Mouse (Mus musculus): Measurements from ENCODE around the gene 2310061I04Rik.

Gene 2310061I04Rik

DNA sequence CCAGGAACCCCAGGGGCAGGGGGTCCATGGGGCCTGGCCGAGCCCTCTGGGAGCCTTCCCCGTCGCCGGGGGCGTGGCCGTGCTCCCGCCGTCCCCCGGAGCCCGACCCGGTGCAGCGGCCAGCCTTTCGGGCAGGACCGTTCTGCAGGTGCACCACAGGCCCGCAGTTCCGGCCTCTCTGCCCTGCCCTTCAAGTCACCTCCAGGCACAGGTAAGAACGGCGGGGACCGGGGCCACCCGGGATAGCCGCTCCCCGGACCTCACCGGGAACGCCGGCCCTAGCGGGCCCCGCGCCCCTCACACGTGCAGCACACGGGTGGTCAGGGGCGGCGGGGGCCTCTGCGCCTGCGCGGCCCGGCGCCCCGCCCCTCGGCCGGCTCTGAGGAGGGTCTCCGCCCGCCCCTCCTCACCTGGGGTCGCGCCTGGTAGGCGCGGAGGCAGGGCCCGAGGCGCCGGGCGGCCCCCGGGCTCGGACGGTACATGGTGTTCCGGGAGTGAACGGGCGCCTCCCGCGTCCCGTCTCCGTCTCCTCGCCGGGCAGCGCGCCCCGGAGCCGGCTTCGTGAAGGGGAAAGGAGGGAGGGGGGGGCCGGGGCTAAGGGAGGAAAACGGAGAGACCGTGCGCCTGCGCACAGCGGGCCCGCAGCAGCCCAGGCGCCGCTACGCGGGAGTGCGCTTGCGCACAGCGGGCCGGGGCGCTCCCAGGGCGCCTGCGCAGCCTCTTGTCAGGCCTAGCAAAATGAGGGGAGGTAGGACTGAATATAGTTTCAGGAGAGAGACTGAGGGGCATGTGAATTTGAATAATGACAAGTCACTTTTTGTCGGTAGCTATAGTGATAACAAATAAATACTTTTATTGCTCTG lies at the start of gene 2310061I04Rik:
Gene 2310061I04Rik (minus strand): TSS at position 651 of the 863 bp plus-strand sequence.
- in situ Hi-C loops (cut with MboI, MseI): loop anchor here (10.0 kb wide), 1 partner anchor 52 kb away; the partner anchor contains the start of gene Mdc1

DNA sequence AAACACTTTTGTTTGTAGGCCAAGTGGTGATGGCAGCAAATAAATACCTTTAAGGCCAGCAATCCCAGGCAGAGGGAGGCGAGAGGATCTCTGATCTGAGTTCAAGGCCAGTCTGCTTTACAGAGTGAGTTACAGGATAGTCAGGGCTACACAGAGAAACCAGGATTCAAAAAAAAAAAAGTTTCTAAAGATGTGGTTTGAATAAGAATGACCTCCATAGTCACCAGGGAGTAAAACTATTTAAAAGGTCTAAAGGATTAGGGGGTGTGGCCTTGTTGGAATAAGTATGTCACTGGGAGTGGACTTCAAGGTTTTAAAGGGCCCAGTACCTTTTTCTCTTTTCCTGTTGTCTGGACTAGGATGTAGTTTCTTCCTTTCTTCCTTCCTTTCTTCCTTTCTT lies 42.7 kb upstream of the 2310061I04Rik start:
- in situ Hi-C loops (cut with MboI, MseI): loop anchor here (5.0 kb wide), 1 partner anchor 172 kb away; no protein-coding TSS in a partner anchor

DNA sequence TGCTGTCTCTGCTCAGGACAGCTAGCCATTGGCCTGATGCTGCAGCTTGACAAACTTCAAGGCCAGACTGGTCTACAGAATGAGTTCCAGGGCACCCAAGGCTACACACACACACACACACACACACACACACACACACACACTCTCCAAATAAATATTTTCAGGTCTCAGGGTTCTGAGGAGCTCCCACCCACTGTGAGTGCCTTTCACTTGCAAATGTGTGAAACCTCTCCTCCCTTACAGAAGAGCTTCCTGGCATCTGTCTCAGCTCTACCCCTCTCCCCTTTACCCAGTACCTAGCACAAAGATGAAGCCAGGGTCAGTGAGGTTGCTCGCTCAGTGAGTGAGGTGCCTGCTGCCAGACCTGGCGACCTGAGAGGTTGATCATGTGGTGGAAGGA lies 41.9 kb upstream of the 2310061I04Rik start:
- in situ Hi-C loops (cut with MboI, MseI): loop anchor here (5.0 kb wide), 1 partner anchor 173 kb away; no protein-coding TSS in a partner anchor

DNA sequence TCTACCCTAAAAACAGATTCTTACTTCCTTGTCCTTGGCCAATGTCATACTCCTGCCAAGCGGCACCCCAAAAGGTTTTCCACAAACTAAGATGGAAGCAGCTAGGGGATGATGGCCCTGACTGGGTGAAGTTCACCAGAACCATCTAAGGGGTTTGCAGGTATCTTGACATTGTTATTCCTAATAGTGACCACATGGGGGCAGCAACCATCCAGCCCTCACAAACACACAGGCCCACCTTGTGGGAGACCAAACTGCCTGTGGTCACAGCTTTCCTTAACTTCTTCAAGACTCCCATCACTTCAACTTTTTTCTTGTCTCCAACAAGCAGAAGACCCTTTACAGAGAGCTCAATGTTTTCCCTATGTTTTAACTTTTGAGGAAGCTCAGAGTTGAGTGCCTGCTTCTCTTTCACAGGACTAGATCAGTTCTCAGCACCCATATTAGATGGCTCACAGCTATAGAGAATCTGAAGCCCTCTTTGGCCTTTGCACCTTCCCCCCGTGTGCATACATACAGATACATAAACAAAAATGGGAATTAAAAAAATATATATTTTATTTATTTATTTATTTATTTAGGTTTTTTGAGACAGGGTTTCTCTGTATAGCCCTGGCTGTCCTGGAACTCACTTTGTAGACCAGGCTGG lies 40.6 kb upstream of the 2310061I04Rik start:
- in situ Hi-C loops (cut with MboI, MseI): loop anchor here (5.0 kb wide), 1 partner anchor 174 kb away; no protein-coding TSS in a partner anchor

DNA sequence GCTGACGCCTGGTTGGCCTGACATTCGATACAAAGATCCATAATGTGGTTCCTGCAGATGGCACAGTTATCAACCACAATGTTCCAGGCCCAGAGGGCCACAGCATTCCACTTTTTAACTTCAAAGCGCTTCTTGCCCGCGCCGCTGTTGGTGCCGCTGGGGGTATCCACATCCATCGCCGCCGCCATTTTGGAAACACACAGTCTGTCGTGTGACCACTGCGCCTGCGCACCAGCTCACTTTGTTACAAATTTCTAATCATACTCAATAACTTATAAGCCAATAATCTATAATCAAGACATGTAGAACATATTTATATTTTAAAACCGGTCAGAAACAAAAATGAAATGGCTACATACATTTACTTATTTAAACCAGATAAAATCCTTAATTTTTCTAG lies 38.5 kb upstream of the 2310061I04Rik start:
- in situ Hi-C loops (cut with MboI, MseI): loop anchor here (5.0 kb wide), 1 partner anchor 177 kb away; no protein-coding TSS in a partner anchor

DNA sequence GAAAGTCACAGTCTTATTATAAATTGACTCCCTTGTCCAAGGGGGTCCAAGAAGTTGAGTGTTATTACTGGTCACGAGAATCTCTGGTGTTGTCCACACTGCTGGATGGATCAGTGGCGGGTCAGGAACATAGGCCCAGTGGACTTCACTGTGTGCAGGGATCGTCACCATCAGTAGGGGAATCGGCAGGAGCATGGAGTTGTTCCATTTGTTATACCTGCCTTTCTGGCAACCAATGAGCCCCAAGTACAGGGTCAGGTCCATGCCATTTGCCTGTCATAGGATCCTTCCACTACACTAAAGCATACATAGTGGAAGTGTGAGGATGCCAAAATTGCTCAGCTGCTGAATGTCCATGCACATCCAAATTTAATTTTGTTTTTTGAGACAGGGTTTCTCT lies 35.4 kb upstream of the 2310061I04Rik start:
- in situ Hi-C loops (cut with MboI, MseI): no loop called here

DNA sequence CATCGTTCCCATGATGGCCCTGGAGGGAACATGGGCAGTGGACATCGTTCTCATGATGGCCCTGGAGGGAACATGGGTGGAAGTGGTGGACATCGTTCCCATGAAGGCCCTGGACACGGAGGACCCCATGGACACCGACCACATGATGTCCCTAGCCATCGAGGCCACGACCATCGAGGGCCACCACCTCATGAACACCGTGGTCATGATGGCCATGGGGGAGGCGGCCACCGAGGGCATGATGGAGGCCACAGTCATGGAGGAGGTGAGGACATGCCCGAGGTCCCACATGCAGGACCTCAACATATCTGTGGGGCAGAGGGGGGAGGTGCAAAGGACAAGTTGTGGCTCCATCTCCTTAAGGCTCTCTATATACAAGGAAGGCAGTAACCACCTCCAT lies 33.4 kb upstream of the 2310061I04Rik start:
- in situ Hi-C loops (cut with MboI, MseI): no loop called here

DNA sequence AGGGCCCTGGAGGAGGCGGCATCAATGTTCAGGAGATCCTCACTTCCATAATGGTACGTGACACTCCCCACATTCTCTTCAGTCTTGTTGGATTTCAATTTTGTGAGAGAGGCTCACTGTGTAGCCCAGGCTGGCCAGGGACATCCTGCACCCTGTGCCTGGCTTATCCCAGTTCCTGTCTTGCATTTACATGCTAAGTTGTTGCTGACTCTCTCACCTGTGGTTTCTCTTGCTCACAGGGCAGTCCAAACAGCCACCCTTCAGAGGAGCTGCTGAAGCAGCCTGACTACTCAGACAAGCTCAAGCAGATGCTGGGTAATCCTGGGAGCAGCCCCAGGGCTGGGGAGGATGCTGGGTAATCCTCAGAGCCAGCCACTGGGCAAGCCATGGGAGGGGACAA lies 32.3 kb upstream of the 2310061I04Rik start:
- in situ Hi-C loops (cut with MboI, MseI): loop anchor here (5.0 to 10.0 kb wide), 2 partner anchors 33 to 55 kb away; partner anchors contain the start of gene Prr3

DNA sequence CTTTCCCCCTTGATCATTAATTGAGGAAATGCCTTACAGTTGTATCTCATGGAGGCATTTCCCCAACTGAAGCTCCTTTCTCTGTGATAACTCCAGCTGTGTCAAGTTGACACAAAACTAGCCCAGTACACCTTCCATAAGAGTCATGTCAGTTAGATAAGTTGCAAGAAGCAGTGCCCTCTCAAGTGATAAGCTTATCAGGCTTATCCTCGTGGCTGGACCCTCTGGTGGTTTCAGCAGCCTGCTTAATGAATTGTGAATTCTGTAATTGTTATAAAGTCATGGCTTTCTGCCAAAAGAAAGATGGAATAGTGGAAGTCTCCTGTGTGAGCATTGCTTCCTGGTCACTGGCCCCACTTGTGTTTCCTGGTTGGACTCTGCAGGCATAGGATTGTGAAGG lies 30.2 kb upstream of the 2310061I04Rik start:
- in situ Hi-C loops (cut with MboI, MseI): loop anchor here (5.0 to 10.0 kb wide), 2 partner anchors 35 to 57 kb away; partner anchors contain the start of gene Prr3

DNA sequence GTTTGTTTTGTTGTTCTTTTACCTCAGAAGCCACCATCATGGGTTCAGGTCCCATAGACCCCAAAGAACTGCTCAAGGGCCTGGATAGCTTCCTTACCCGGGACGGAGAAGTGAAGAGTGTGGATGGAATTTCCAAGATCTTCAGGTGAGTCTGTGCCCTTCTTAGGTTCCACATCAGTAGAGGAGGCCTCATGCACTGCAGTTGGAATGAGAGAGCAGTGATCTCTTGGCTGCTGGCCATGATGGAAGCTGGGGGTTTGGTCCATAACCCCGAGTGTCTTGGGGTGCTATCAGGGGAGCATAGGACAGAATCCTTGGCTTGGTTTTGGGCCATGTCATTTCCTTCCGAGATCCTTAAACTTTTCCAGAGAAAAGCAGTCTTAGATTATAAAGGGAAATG lies 26.1 kb upstream of the 2310061I04Rik start:
- in situ Hi-C loops (cut with MboI, MseI): loop anchor here (10.0 kb wide), 1 partner anchor 62 kb away; the partner anchor contains the start of gene Prr3

DNA sequence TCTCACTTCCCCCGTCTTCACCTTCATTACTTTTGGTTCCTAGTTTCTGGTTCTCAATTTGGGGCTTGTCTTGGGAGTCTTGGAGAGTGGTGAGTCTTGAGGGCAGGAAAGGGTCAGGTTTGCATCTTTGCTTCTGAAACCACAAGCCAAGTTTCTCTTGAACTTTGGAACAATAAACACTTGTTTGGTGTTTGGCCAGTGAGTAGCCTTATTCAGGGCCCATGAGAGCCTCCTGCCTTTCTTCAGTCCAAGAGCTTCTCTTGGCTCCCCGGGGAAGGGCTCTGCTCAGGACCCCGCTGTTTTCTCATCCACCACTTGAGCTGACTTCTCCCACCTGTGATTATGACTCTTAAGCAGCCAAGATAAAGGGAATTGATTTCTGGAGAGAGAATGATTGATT lies 25.3 kb upstream of the 2310061I04Rik start:
- in situ Hi-C loops (cut with MboI, MseI): loop anchor here (10.0 kb wide), 1 partner anchor 62 kb away; the partner anchor contains the start of gene Prr3

DNA sequence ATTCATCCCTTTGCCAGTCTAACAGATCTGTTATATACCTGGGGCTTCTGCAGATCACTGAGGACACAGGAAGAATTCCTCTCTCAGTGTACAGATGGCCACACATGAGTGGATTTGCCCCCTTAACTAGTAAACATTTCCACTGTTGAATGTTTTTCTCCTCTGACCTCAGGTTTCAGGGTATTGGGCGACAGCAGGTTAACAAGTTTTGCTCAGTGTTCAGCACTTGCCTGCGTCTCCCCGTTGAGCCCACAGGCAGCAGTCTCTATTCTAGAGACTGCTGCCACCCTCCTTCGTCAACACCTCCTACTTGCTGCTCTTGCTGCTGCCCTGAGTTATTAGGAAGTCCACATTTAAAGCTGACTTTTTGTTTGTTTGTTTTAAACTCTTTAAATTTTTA lies 24.5 kb upstream of the 2310061I04Rik start:
- in situ Hi-C loops (cut with MboI, MseI): loop anchor here (10.0 kb wide), 1 partner anchor 63 kb away; the partner anchor contains the start of gene Prr3

DNA sequence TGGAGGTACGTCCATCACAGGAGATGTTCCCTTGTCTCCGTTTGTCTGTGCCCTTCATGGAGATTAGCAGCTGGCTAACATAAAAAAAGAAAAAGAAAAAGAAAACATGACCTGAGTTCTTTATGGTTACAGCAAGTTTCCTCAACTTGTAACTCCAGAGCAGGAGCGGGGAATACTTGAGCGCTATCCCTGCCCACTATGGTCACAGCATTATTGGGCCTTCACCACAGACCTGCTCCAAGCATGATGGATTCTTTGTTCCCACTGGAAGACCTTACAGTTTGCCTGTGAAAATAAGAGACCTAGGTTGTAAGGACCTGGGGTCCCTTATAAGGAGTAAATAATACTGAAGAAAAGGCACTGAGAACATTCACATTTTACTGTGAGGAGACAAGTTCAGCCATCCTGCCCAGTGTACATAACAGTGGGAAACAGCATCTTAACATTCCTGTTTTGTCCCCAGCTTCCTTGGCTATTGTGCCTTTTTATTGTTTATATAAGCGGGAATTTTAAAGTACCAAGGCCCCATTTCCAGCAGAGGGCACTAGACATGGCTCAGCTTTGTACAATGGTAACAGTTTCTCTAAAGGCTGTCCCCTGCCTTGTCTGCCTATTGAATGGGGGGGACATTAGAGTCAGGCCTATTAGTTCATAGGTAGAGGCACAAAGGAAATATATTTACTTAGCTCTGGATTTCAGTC lies 23.8 kb upstream of the 2310061I04Rik start:
- in situ Hi-C loops (cut with MboI, MseI): loop anchor here (10.0 kb wide), 1 partner anchor 64 kb away; the partner anchor contains the start of gene Prr3

DNA sequence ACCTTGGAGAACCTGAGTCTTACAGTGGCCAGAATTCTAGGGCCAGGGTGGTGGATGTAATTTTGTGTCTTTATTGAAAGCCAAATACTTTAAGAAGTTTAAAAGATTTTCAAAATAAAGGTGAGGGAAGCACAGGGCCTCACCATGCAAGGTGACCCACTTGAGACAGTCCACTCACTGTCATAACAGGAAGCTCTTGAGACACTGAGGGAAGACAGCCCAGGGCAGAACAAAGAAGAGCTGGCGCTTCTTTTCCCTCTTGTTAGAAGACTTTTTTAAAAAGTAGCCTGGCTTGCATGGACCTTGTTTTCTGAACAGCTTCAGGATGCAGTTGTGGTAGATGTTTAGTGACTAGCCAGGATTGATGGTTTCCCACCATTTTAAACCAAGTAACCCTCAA lies 23.2 kb upstream of the 2310061I04Rik start:
- in situ Hi-C loops (cut with MboI, MseI): loop anchor here (10.0 kb wide), 1 partner anchor 64 kb away; the partner anchor contains the start of gene Prr3

DNA sequence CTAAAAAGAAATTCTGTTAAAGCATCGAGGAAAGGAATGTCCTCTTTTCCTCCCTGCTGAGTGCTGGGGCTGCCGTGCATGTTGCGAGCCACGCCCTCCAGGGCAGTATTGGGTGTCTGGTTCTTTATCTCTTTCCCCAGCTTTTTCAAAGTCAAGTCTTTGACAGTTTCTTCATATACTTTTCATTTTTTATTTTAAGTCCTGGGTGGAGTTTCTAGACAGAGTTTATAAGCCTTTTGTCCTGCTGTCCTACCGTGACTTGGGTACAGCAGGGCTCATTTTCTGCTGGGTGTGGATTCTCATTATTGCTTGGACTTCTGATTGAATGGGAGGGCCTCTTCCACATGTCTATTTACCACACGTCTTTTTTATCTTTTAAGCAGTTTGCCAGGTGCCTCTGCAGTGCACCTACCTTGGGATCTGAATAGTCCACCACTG lies 22.7 kb upstream of the 2310061I04Rik start:
- in situ Hi-C loops (cut with MboI, MseI): loop anchor here (10.0 kb wide), 1 partner anchor 65 kb away; the partner anchor contains the start of gene Prr3

DNA sequence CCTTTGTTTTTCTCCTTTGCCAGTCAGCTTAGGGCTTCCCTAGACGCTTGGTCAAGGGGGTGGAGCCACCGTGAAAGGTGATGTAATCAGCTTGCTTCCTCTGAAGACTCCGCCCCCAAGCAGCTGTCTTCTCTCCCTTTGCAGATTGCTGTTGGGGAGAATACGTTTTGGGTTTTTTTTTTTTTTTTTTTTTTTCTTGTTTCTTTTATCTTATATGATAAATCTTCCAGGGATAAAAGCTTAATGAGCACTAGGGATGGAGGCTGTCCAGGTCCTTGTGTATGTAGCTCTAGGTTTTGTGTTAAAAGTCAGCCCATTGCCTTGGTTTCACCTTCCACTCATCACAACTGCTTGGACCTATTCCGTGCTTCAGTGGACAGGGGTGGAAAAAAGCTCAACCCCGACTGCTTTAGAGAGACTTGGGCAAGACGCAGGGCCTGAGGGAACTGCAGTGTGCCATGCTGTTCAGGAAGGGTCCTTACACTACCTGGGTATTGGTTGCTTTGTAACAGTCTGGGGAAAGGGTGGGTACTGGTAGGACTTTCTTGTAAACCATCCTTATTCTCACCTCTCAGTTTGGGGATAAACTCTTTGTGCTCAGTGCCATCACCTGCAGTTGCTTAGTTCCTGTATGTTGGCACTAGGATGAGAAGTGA lies 22.0 kb upstream of the 2310061I04Rik start:
- in situ Hi-C loops (cut with MboI, MseI): no loop called here

DNA sequence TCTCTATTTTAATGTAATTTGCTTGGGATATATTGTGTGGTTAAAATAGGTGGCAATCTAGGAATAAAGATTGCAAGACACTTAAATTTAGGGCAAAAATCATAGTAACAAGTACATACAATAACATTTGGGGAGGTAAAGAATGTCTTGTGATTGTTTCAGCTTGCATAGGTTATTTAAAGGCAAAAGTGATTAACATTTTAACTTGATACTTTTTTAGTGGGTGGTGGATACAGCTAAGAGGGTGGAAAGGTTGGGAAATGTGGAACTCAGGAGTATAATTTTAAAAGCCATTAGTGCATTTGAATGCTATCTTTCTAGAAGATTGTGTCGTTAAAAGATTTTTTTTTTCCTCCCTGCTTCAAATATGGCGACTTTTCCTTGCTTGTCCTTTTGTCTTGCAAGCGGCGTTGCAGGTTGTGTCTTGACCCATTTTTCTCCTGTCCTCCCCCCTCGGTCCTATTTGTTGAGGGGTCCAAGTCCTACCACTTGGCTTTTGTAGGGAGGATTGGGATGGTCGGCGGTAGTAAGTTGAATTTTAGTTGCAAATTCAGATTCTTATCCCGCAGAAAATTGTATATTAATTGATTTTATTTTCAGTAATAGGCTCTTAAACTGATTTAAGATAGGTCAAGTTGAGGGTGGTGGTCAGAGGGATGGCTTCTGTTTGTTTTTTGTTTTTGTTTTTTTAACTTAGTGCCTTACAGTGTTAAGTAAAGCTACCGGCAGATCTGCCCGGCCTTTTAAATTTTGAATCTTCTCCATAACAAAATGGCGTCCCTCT lies 21.2 kb upstream of the 2310061I04Rik start:
- in situ Hi-C loops (cut with MboI, MseI): no loop called here

DNA sequence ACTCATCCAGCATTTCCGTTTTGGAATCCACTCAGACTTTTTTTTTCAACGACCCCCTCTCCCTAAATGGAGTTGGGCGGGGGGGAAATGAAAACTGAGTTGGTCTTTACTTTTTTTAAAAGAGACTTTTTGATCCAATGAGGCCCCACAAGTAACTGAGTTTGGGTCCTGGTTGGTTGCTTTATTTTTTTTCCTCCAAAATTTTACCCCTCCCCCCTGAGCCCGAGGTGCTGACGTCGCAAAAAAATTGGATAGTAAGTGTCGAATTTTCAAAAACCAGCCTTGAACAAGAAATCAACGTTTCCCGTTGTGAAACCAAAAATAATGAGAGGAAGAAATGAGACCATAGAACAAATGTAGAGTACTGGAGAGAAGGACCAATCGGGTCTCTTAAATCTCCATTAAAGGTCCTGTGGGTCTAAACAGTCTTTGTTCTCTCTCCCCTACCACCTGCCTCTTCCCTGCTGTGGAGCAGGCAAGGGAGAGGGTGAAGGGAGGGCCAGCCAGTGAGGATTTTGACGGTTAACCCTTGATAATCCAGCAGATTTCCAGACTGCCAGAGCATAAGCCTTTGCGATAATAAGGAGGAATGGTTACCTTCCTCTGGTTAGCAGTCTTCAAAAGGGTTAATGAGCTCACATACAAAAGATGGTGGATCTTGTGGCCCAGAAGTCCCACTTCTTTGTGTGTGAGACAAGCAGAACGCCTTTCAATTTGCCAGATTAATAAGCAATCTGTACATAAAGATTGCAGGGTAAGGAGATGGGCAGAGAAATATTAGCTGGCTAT lies 20.4 kb upstream of the 2310061I04Rik start:
- in situ Hi-C loops (cut with MboI, MseI): no loop called here

DNA sequence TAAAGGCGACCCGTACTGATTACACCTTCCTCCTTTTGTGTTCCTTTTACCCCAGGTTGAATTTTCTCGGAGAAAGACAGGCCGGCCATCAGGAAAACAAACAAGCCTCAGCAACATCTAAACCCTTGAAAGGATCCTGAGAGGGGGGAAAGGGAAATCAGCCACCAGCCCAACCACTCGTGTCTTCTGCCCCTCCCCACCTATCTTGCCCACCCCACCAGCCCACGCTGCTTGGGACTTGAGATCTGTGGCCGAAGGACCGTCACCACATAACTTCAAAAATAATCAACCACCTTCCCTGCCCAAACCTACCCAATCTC lies 19.9 kb upstream of the 2310061I04Rik start:
- in situ Hi-C loops (cut with MboI, MseI): no loop called here

Data from T-helper 2 cell (primary cell).